Mouse (Mus musculus): ENCODE measurements around the gene Epb41l2. TPM values are rescaled to one million over a fixed set of nuclear protein-coding genes. Genes with fewer than 3 reads are reported as not detected.

The Epb41l2 gene
- polyA plus RNA-seq, 1 experiment from 2014 or later = 45.5 TPM

DNA sequence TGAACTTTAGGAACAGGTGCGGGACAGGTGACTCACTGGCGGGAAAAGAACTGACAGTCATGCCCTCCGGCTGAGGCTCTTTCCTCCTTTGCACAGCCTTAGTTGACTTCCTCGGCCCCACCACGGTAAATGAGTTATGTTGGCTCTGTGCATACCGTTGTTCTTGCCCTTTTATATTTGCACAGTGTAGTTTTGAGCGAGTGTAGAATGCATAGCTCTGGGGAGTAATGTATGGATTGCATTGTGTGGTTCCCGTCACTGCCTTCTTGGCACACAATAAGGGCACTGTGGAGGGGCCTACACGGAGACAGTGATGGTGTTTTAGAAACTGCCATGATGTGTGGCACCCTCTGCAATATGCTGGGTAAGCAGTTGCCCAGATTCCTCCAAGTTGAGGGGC, 93.6 kb downstream of the Epb41l2 start:
- Histone ChIP-seq H3K4me1 (replicated peaks; ENCODE audit: insufficient read depth, low read length) (no peaks in the 10 kb centered on the region), H3K4me2 (ENCODE audit: low read length) (no peak overlapping the region), H3K4me3 (replicated peaks; ENCODE audit: low read depth, low read length) (no peak overlapping the region), H3K36me3 (ENCODE audit: insufficient read depth, low read length) (no peaks in the 10 kb centered on the region), H3K9ac (ENCODE audit: low read depth, low read length) (no peak overlapping the region), H3K9me3 (replicated peaks; ENCODE audit: low read length) (no peaks in the 10 kb centered on the region), H3K27ac (no peak overlapping the region), H3K27me3 (ENCODE audit: insufficient read depth, low read length) (no peaks in the 10 kb centered on the region)
- no peak for DNase-seq (ENCODE audit: low spot score)
- ATAC-seq (replicated peaks; ENCODE audit: low FRiP score, low read depth) = no peak
- no peak for TF ChIP-seq CTCF (IDR thresholded peaks at IDR 0.05; ENCODE audit: low read depth)
- 80% methylated on average over 9 of the region's 9 CpGs for WGBS

DNA sequence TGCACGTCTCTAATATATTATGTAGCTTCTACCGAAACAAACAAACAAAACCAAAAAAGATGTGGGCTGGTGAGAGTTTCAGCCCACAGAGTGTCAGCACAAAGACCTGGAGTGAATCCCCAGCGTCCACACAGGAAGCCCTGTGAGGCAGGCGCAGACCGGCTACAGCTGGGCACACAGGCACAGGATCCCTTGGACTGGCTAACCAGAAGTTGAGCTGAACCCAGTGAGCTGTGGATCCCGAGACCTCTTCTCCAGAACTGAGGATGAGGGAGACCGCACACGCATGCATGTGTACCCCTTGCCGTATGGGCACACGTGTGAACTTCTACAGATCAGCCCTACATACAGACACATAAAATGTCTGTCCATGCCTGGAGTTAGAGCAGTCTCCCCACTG, 94.2 kb downstream of the Epb41l2 start:
- no peaks in the 10 kb centered on the region for H3K4me1 ChIP-seq (replicated peaks; ENCODE audit: insufficient read depth, low read length)
- no peak overlapping the region for H3K9ac ChIP-seq (ENCODE audit: low read depth, low read length)
- no peak for TF ChIP-seq CTCF (IDR thresholded peaks at IDR 0.05; ENCODE audit: low read depth)
- H3K27me3 ChIP-seq (ENCODE audit: insufficient read depth, low read length) = no peaks in the 10 kb centered on the region
- H3K27ac ChIP-seq = no peak overlapping the region
- DNase-seq (ENCODE audit: low spot score) (no peak), ATAC-seq (replicated peaks; ENCODE audit: low FRiP score, low read depth) (no peak)
- no peak overlapping the region for H3K4me3 ChIP-seq (replicated peaks; ENCODE audit: low read depth, low read length)
- no peaks in the 10 kb centered on the region for H3K9me3 ChIP-seq (replicated peaks; ENCODE audit: low read length)
- 90% methylated on average over 10 of the region's 10 CpGs for WGBS
- no peaks in the 10 kb centered on the region for H3K36me3 ChIP-seq (ENCODE audit: insufficient read depth, low read length)
- no peak overlapping the region for H3K4me2 ChIP-seq (ENCODE audit: low read length)

DNA sequence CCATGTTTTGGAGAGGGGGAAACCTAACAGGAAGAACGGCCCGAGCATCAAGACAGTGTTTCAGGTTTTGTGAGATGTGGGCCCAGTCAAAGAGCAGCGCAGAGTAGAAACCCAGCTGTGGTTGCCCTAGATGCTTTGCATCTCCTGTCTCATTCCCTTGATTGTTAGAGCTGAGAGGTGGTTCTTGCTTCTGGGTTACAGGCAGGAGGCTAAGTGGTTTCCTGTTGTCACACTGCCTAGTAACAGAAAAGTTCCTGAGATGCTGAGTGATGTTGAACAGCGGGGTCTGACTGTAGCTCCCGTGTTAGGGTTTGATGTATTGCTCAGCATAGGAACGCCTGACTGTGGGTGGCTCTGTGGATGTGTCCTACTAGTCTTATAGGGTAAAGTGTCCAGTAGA, 97.5 kb downstream of the Epb41l2 start:
- 76% methylated on average over 6 of the region's 6 CpGs for WGBS
- Histone ChIP-seq H3K4me1 (replicated peaks; ENCODE audit: insufficient read depth, low read length) (no peaks in the 10 kb centered on the region), H3K9ac (ENCODE audit: low read depth, low read length) (no peak overlapping the region), H3K27me3 (ENCODE audit: insufficient read depth, low read length) (no peaks in the 10 kb centered on the region), H3K4me3 (replicated peaks; ENCODE audit: low read depth, low read length) (no peak overlapping the region), H3K9me3 (replicated peaks; ENCODE audit: low read length) (no peaks in the 10 kb centered on the region), H3K36me3 (ENCODE audit: insufficient read depth, low read length) (no peaks in the 10 kb centered on the region), H3K27ac (no peak overlapping the region), H3K4me2 (ENCODE audit: low read length) (no peak overlapping the region)
- DNase-seq (ENCODE audit: low spot score) = no peak
- TF ChIP-seq CTCF (IDR thresholded peaks at IDR 0.05; ENCODE audit: low read depth) = no peak
- ATAC-seq (replicated peaks; ENCODE audit: low FRiP score, low read depth) = no peak

DNA sequence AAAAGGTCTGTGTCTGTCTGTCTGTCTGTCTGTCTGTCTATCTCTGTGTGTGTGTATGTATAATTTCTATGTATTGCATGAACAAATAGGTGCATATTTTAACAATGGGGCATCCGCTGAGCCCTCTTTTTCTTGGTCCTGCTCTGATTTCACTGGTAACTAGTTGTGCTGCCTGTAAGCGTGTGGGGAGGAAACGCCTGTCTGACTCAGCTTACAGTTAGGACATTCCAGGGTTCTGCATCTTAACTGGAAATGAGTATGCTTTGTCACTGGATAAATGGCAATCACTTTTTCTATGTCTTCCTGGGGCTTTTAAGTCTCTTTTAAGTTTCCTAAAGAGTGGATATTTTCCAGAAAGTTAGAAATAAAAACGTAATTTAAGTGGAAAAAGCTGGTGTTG, 98.4 kb downstream of the Epb41l2 start:
- WGBS = 73% methylated on average over 4 of the region's 4 CpGs
- Histone ChIP-seq H3K9ac (ENCODE audit: low read depth, low read length) (no peak overlapping the region), H3K9me3 (replicated peaks; ENCODE audit: low read length) (no peaks in the 10 kb centered on the region), H3K4me2 (ENCODE audit: low read length) (no peak overlapping the region), H3K36me3 (ENCODE audit: insufficient read depth, low read length) (no peaks in the 10 kb centered on the region), H3K27ac (no peak overlapping the region), H3K4me3 (replicated peaks; ENCODE audit: low read depth, low read length) (no peak overlapping the region), H3K4me1 (replicated peaks; ENCODE audit: insufficient read depth, low read length) (no peaks in the 10 kb centered on the region), H3K27me3 (ENCODE audit: insufficient read depth, low read length) (no peaks in the 10 kb centered on the region)
- no peak for ATAC-seq (replicated peaks; ENCODE audit: low FRiP score, low read depth)
- no peak for DNase-seq (ENCODE audit: low spot score)
- TF ChIP-seq CTCF (IDR thresholded peaks at IDR 0.05; ENCODE audit: low read depth) = no peak

DNA sequence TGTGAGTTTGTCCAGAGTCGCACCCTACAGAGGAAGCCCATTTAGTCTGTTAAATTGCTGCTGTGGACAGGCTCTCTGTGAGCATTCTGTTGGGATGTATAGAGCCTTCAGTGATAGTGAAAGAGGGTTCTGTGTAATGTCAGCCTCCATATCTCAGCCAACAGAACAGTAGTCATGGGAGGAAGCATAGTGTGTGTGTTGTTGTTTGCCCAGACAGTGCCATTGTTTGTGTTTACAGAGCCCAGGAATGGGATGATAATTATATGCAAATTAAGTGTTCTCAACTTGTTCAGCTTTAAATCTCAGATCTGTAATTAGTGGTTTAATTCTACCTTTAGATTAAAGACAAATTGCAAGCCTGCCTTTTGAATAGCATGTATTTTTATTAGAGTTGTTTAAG, 102.2 kb downstream of the Epb41l2 start:
- H3K4me2 ChIP-seq (ENCODE audit: low read length) = no peak overlapping the region
- H3K27ac ChIP-seq = no peak overlapping the region
- no peaks in the 10 kb centered on the region for H3K36me3 ChIP-seq (ENCODE audit: insufficient read depth, low read length)
- ATAC-seq (replicated peaks; ENCODE audit: low FRiP score, low read depth) (no peak), DNase-seq (ENCODE audit: low spot score) (no peak)
- H3K9ac ChIP-seq (ENCODE audit: low read depth, low read length) = no peak overlapping the region
- 52% methylated on average over 1 of the region's 1 CpGs for WGBS
- H3K27me3 ChIP-seq (ENCODE audit: insufficient read depth, low read length) = no peaks in the 10 kb centered on the region
- H3K9me3 ChIP-seq (replicated peaks; ENCODE audit: low read length) = no peaks in the 10 kb centered on the region
- TF ChIP-seq CTCF (IDR thresholded peaks at IDR 0.05; ENCODE audit: low read depth) = no peak
- H3K4me3 ChIP-seq (replicated peaks; ENCODE audit: low read depth, low read length) = no peak overlapping the region
- H3K4me1 ChIP-seq (replicated peaks; ENCODE audit: insufficient read depth, low read length) = no peaks in the 10 kb centered on the region

DNA sequence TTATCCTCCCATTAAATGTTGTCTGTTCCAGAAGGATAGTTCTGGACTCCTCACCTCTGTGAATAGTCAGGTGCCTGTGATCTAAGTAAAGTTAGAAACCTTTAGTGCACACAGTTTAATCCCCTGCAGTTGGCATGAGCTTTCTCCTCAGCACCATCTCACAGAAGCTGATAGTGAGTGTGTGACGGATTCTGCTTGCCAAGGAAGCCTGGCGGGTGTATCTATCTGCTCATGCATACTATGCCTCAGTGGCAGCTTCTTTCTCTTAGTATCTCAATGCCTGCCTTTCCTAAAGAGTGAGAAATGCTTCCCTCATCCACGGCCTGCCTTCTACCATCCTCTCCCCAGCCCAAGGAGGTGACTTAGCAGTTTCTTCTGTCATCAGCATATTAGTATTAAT, 103.1 kb downstream of the Epb41l2 start:
- DNase-seq (ENCODE audit: low spot score) (no peak), ATAC-seq (replicated peaks; ENCODE audit: low FRiP score, low read depth) (no peak)
- Histone ChIP-seq H3K4me3 (replicated peaks; ENCODE audit: low read depth, low read length) (no peak overlapping the region), H3K27me3 (ENCODE audit: insufficient read depth, low read length) (no peaks in the 10 kb centered on the region), H3K9ac (ENCODE audit: low read depth, low read length) (no peak overlapping the region), H3K27ac (no peak overlapping the region), H3K4me1 (replicated peaks; ENCODE audit: insufficient read depth, low read length) (no peaks in the 10 kb centered on the region), H3K9me3 (replicated peaks; ENCODE audit: low read length) (no peaks in the 10 kb centered on the region), H3K36me3 (ENCODE audit: insufficient read depth, low read length) (no peaks in the 10 kb centered on the region), H3K4me2 (ENCODE audit: low read length) (no peak overlapping the region)
- 76% methylated on average over 3 of the region's 3 CpGs for WGBS
- no peak for TF ChIP-seq CTCF (IDR thresholded peaks at IDR 0.05; ENCODE audit: low read depth)

DNA sequence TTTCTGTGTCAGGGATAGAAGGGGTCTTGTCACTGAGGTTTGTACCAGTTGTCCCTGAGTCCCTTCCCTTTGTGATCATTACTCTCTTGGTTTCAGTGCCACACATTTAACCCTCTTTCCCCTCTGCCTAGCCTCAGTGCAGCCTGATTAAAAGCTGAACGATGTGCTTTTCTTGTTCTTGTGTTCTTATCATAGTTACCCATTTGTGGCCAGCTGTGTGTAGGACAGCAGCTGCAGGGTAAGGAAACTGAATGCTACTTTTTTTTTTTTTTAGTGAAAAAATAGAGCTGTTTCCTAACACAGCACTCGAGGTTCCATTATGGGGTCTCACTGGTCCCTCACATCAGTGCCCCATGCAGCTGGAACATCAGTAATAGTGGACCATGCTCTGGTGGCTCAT, 106.9 kb downstream of the Epb41l2 start:
- WGBS = 53% methylated on average over 2 of the region's 2 CpGs
- H3K4me3 ChIP-seq (replicated peaks; ENCODE audit: low read depth, low read length) = no peak overlapping the region
- H3K9me3 ChIP-seq (replicated peaks; ENCODE audit: low read length) = no peaks in the 10 kb centered on the region
- H3K27me3 ChIP-seq (ENCODE audit: insufficient read depth, low read length) = no peaks in the 10 kb centered on the region
- TF ChIP-seq CTCF (IDR thresholded peaks at IDR 0.05; ENCODE audit: low read depth) = no peak
- H3K4me2 ChIP-seq (ENCODE audit: low read length) = no peak overlapping the region
- H3K4me1 ChIP-seq (replicated peaks; ENCODE audit: insufficient read depth, low read length) = no peaks in the 10 kb centered on the region
- DNase-seq (ENCODE audit: low spot score) (no peak), ATAC-seq (replicated peaks; ENCODE audit: low FRiP score, low read depth) (no peak)
- H3K36me3 ChIP-seq (ENCODE audit: insufficient read depth, low read length) = no peaks in the 10 kb centered on the region
- H3K9ac ChIP-seq (ENCODE audit: low read depth, low read length) = no peak overlapping the region
- H3K27ac ChIP-seq = no peak overlapping the region
